Comparison of ENCODE assay signal across 14 mouse cellular contexts in the genomic region with DNA sequence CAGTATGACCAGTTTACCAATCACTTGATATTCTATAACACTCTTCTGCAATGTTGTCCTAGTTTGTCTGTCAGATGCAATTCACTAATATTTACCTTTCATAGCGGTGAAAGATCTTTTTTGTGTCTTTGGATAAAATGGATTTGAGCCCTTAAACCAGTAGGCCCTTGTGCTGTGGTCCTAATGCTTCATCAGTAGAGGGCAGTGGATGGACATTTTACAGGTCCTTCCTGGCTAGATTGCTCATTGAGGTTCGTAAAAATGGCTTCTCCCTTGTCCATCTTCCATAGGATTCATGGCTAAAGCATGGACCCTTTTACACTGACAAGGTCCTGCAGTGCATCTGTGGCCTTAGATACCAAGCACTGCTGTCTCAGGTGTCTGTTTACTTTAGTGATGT.
DNase-seq lines count a peak whose midpoint lies in the region; ATAC-seq and TF ChIP-seq lines count a peak whose summit lies in the region.
"Had no signal": no experiment of that assay in that cellular context is flagged by ENCODE, and none has a peak within 500 bp of the region (broad histone marks: within the 10 kb centered on the region; RNA-seq: fewer than 3 reads in every experiment).

No protein-coding gene starts in this region.

- no peak overlapping the region for H3K27ac ChIP-seq in forebrain, embryonic 14.5 days (ENCODE audit: low read depth, low read length)
- H3K27ac ChIP-seq in forebrain, postnatal 0 days (ENCODE audit: low read depth, low read length): no peak overlapping the region
- H3K27ac ChIP-seq in layer of hippocampus, adult 2 months: no peak overlapping the region
- no peak overlapping the region for H3K27ac ChIP-seq in kidney, postnatal 0 days
- H3K27ac ChIP-seq: macrophage; neural tube, embryonic 15.5 days had no signal

- H3K9me3 ChIP-seq in forebrain, embryonic 14.5 days (replicated peaks; ENCODE audit: control insufficient read depth, low read length): no peaks in the 10 kb centered on the region
- no peaks in the 10 kb centered on the region for H3K9me3 ChIP-seq in forebrain, postnatal 0 days (ENCODE audit: low read length)
- no peaks in the 10 kb centered on the region for H3K9me3 ChIP-seq in kidney, postnatal 0 days (replicated peaks; ENCODE audit: low read length)
- H3K9me3 ChIP-seq: neural tube, embryonic 15.5 days had no signal

- H3K4me3 ChIP-seq in forebrain, embryonic 14.5 days (ENCODE audit: low read depth, low read length): no peak overlapping the region
- no peak overlapping the region for H3K4me3 ChIP-seq in forebrain, postnatal 0 days (ENCODE audit: low read depth, low read length)
- no peak overlapping the region for H3K4me3 ChIP-seq in layer of hippocampus, adult 2 months
- H3K4me3 ChIP-seq in kidney, postnatal 0 days (replicated peaks; ENCODE audit: low read depth, low read length): no peak overlapping the region
- H3K4me3 ChIP-seq: neural tube, embryonic 15.5 days had no signal

- H3K27me3 ChIP-seq in forebrain, embryonic 14.5 days (replicated peaks; ENCODE audit: control insufficient read depth, insufficient read depth, low read length): no peaks in the 10 kb centered on the region
- no peaks in the 10 kb centered on the region for H3K27me3 ChIP-seq in forebrain, postnatal 0 days (ENCODE audit: insufficient read depth, low read length)
- H3K27me3 ChIP-seq in Patski: no peaks in the 10 kb centered on the region
- no peaks in the 10 kb centered on the region for H3K27me3 ChIP-seq in kidney, postnatal 0 days (ENCODE audit: insufficient read depth, low read length)
- H3K27me3 ChIP-seq: neural tube, embryonic 15.5 days had no signal

- peak; percentile 15 for DNase-seq in forebrain, embryonic 14.5 days (ENCODE audit: low spot score)
- no peak for DNase-seq in forebrain, postnatal 0 days
- DNase-seq in layer of hippocampus, adult 2 months (ENCODE audit: low spot score in 2 of 2): no peak
- DNase-seq in layer of hippocampus, postnatal 14 days (ENCODE audit: low spot score in 2 of 2): no peak
- no peak for DNase-seq in Patski (ENCODE audit: low read depth, low spot score)
- peak; percentile 28 for DNase-seq in kidney, postnatal 0 days (ENCODE audit: low spot score)
- DNase-seq in spleen, postnatal 10 days (ENCODE audit: low spot score in 2 of 2): no peak
- DNase-seq: cerebellum, postnatal 36 days; heart, adult 11 months; right cerebral cortex, postnatal 25 days; thymus, postnatal 25 days had no signal

- no peaks in the 10 kb centered on the region for H3K4me1 ChIP-seq in forebrain, embryonic 14.5 days (ENCODE audit: control insufficient read depth, insufficient read depth, low read length)
- H3K4me1 ChIP-seq in forebrain, postnatal 0 days (ENCODE audit: insufficient read depth): no peaks in the 10 kb centered on the region
- no peaks in the 10 kb centered on the region for H3K4me1 ChIP-seq in kidney, postnatal 0 days (replicated peaks; ENCODE audit: insufficient read depth, low read length)
- H3K4me1 ChIP-seq: neural tube, embryonic 15.5 days had no signal

- no peak overlapping the region for H3K4me2 ChIP-seq in forebrain, embryonic 14.5 days (ENCODE audit: low read length)
- H3K4me2 ChIP-seq in forebrain, postnatal 0 days (ENCODE audit: low read depth): no peak overlapping the region
- no peak overlapping the region for H3K4me2 ChIP-seq in kidney, postnatal 0 days (ENCODE audit: low read length)
- H3K4me2 ChIP-seq: neural tube, embryonic 15.5 days had no signal

- H3K36me3 ChIP-seq in forebrain, embryonic 14.5 days (ENCODE audit: control insufficient read depth, insufficient read depth, low read length): no peaks in the 10 kb centered on the region
- H3K36me3 ChIP-seq in forebrain, postnatal 0 days (ENCODE audit: insufficient read depth): no peaks in the 10 kb centered on the region
- no peaks in the 10 kb centered on the region for H3K36me3 ChIP-seq in kidney, postnatal 0 days (ENCODE audit: insufficient read depth, low read length)
- H3K36me3 ChIP-seq: neural tube, embryonic 15.5 days had no signal

- no peak overlapping the region for H3K9ac ChIP-seq in forebrain, embryonic 14.5 days (ENCODE audit: low read length)
- no peak overlapping the region for H3K9ac ChIP-seq in forebrain, postnatal 0 days
- H3K9ac ChIP-seq in kidney, postnatal 0 days (ENCODE audit: low read depth, low read length): no peak overlapping the region
- H3K9ac ChIP-seq: neural tube, embryonic 15.5 days had no signal

- WGBS in forebrain, embryonic 14.5 days: 85% methylated on average over 2 of the region's 2 CpGs
- 75% methylated on average over 2 of the region's 2 CpGs for whole genome bisulfite sequencing in forebrain, postnatal 0 days
- WGBS in kidney, postnatal 0 days: 70% methylated on average over 2 of the region's 2 CpGs

- CTCF ChIA-PET in Patski (lab: Charles Lee): interaction anchor here (1.5 kb wide), 1 partner anchor 514 kb away, joined by 4 read pairs; no protein-coding TSS in a partner anchor

- in situ Hi-C loops in Patski (cut with MboI; ENCODE audit: low pct_unique_long_range_greater_than_20kb): loop anchor here (25.0 kb wide), 1 partner anchor 519 kb away; no protein-coding TSS in a partner anchor

- POLR2A ChIA-PET in Patski (lab: Charles Lee): no interaction called here

- no peak for ATAC-seq in forebrain, embryonic 14.5 days
- ATAC-seq in forebrain, postnatal 0 days: no peak
- ATAC-seq in Patski: peak; percentile 67
- ATAC-seq in kidney, postnatal 0 days (replicated peaks; ENCODE audit: low FRiP score, low read depth): no peak
- no peak for ATAC-seq in CD4-positive, CD25-positive, alpha-beta regulatory T cell, adult 4 months

- no peak for TF ChIP-seq CTCF in forebrain, postnatal 0 days (IDR thresholded peaks at IDR 0.05; ENCODE audit: low read depth)
- peak; percentile 63 for TF ChIP-seq CTCF in layer of hippocampus, adult 2 months (conservative IDR thresholded peaks at IDR 0.05)
- peak; percentile 59 for TF ChIP-seq CTCF in Patski (IDR thresholded peaks at IDR 0.05)
- peak; percentile 69 for TF ChIP-seq CTCF in kidney, postnatal 0 days (IDR thresholded peaks at IDR 0.05; ENCODE audit: low read depth)

Comparison
In these comparisons a context has a peak if more than half of its experiments do, and no peak if none do; other contexts are left out.
1. DNase-seq: peak in forebrain, embryonic 14.5 days (single experiment) and kidney, postnatal 0 days (single experiment); none in forebrain, postnatal 0 days (single experiment), layer of hippocampus, adult 2 months (0 of 2), layer of hippocampus, postnatal 14 days (0 of 2), Patski (single experiment) and spleen, postnatal 10 days (0 of 2).